Mouse (Mus musculus): ENCODE measurements around the gene D930020B18Rik.

DNA sequence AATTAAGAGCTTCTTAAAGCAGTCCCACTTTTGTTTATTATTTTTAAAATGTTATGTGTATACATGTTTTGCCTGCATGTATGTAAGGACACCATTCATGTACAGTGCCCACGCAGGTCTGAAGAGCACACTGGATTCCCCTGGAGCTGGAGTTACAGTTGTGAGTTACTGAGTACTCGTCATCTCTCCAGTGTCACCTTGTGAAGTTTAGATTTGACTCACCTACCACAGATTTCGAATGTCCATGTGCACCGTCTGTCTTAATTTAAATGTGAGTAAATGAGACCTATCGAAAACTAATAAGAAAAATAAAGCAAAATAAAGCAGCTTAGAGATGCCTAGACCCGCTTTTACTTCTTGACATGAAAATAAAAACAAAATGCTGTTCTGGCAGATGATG is 5.1 kb upstream of the D930020B18Rik start:
- TF ChIP-seq POLR2A (IDR thresholded peaks at IDR 0.05; ENCODE audit: low read depth, low read length): no peak
- TF ChIP-seq CTCF (IDR thresholded peaks at IDR 0.05; ENCODE audit: extremely low read depth, insufficient read length, insufficient replicate concordance, low read depth, low read length): no peak
